Mouse (Mus musculus): ENCODE measurements around the gene Clasp2. TPM values are rescaled to one million over a fixed set of nuclear protein-coding genes. Genes with fewer than 3 reads are reported as not detected.

Gene Clasp2
- polyA plus RNA-seq, 2 experiments = 4.7 to 8.8 TPM

DNA sequence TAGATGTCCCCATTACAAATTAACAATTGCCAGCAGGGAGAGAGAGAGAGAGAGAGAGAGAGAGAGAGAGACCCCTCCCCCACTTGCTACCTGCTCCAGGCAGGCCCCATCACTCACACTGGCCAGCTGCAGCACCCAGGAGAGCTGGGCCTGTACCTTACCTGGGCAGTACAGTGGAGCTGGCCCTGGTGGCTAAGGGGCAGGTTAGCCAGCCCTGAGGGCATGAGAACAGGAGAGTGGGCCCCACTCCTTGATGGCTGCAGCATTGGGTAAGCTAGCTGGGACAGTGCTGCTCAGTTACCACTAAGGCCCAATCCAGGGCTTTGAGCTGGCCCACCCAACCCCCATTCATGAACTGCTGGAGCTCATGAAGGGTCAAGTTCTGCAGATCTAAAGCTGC, 5.4 kb upstream of the Clasp2 start:
- TF ChIP-seq CTCF (IDR thresholded peaks at IDR 0.05; ENCODE audit: low read depth) (no peak), EP300 (IDR thresholded peaks at IDR 0.05; ENCODE audit: low read depth) (no peak)
- no peaks in the 10 kb centered on the region for H3K27me3 ChIP-seq (ENCODE audit: control insufficient read depth, insufficient read depth, low read length)
- no peaks in the 10 kb centered on the region for H3K9me3 ChIP-seq (ENCODE audit: control insufficient read depth, low read length)
- no peak for ATAC-seq (ENCODE audit: insufficient read depth)
- DNase-seq (ENCODE audit: low read depth in 3 of 3, low spot score in 3 of 3) = no peak
- H3K4me2 ChIP-seq (ENCODE audit: low read depth) = no peak overlapping the region
- H3K36me3 ChIP-seq (replicated peaks; ENCODE audit: control insufficient read depth, insufficient read depth, low read depth) = no peaks in the 10 kb centered on the region
- no peak overlapping the region for H3K9ac ChIP-seq (replicated peaks)
- H3K4me3 ChIP-seq (ENCODE audit: insufficient read depth in 1 of 2, low read depth in 2 of 2, low read length in 2 of 2) = no peak overlapping the region
- peaks cover 0 to 3% of the 10 kb centered on the region in 2 experiments; a peak in 1 of 4 replicates for H3K4me1 ChIP-seq (replicated peaks; ENCODE audit: control insufficient read depth in 2 of 2, insufficient read depth in 2 of 2, low read length in 1 of 2)
- H3K27ac ChIP-seq = no peak overlapping the region

DNA sequence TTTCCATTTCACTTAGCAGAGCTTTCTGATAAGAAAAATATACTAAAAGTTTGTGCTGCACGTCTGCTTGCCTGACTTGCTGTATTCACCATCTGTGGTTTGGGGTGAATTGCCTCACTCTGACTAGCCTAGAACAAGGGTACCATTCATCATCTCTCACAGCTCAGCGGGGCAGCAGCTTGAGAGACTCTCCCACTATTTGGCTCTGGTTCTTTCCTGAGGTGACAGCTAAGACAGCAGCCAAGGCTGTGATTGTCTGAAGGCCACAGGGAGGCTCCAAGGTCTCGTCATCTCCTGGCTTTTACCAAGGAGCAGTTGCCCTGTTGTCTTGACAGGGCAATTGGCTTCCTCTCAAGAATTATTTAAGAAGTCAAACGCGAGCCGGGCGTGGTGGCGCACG, 3.3 kb upstream of the Clasp2 start:
- WGBS (ENCODE audit: insufficient replicate concordance) = 61% methylated on average over 9 of the region's 9 CpGs
- ATAC-seq (ENCODE audit: insufficient read depth) (no peak), DNase-seq (ENCODE audit: low read depth in 3 of 3, low spot score in 3 of 3) (no peak)
- Histone ChIP-seq H3K4me1 (replicated peaks; ENCODE audit: control insufficient read depth in 2 of 2, insufficient read depth in 2 of 2, low read length in 1 of 2) (peaks cover 0 to 3% of the 10 kb centered on the region in 2 experiments; a peak in 1 of 4 replicates), H3K9me3 (ENCODE audit: control insufficient read depth, low read length) (no peaks in the 10 kb centered on the region), H3K36me3 (replicated peaks; ENCODE audit: control insufficient read depth, insufficient read depth, low read depth) (no peaks in the 10 kb centered on the region), H3K27me3 (ENCODE audit: control insufficient read depth, insufficient read depth, low read length) (no peaks in the 10 kb centered on the region), H3K9ac (replicated peaks) (no peak overlapping the region), H3K4me3 (ENCODE audit: insufficient read depth in 1 of 2, low read depth in 2 of 2, low read length in 2 of 2) (no peak overlapping the region), H3K4me2 (ENCODE audit: low read depth) (no peak overlapping the region), H3K27ac (no peak overlapping the region)
- TF ChIP-seq EP300 (IDR thresholded peaks at IDR 0.05; ENCODE audit: low read depth) = no peak
- TF ChIP-seq CTCF (IDR thresholded peaks at IDR 0.05; ENCODE audit: low read depth) = no peak

DNA sequence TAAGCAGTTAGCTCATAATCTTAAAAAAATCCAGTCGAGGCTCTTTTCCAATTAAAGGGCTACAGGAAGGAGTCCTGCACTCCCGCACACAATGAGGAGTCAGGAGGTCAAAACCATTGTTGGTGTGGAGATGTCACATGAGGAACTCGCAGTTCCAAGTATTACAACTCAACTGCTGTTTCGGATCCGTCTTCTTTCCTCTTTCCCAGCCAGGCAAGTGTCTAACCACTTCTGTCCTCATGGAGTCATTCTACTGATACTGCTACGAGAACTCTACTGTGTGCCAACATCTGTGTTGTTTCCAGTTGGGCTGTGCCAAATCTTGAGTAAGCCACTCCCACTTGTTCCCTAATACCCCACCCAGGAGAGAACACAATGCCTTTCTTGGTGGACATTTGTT, 2.3 kb upstream of the Clasp2 start:
- TF ChIP-seq CTCF (IDR thresholded peaks at IDR 0.05; ENCODE audit: low read depth) (no peak), EP300 (IDR thresholded peaks at IDR 0.05; ENCODE audit: low read depth) (no peak)
- 63% methylated on average over 6 of the region's 6 CpGs for WGBS (ENCODE audit: insufficient replicate concordance)
- Histone ChIP-seq H3K4me2 (ENCODE audit: low read depth) (no peak overlapping the region), H3K4me3 (ENCODE audit: insufficient read depth in 1 of 2, low read depth in 2 of 2, low read length in 2 of 2) (no peak overlapping the region), H3K9ac (replicated peaks) (no peak overlapping the region), H3K27me3 (ENCODE audit: control insufficient read depth, insufficient read depth, low read length) (no peaks in the 10 kb centered on the region), H3K4me1 (replicated peaks; ENCODE audit: control insufficient read depth in 2 of 2, insufficient read depth in 2 of 2, low read length in 1 of 2) (peaks cover 5 to 8% of the 10 kb centered on the region in 2 experiments), H3K27ac (no peak overlapping the region), H3K9me3 (ENCODE audit: control insufficient read depth, low read length) (no peaks in the 10 kb centered on the region), H3K36me3 (replicated peaks; ENCODE audit: control insufficient read depth, insufficient read depth, low read depth) (no peaks in the 10 kb centered on the region)
- no peak for DNase-seq (ENCODE audit: low read depth in 3 of 3, low spot score in 3 of 3)
- no peak for ATAC-seq (ENCODE audit: insufficient read depth)

DNA sequence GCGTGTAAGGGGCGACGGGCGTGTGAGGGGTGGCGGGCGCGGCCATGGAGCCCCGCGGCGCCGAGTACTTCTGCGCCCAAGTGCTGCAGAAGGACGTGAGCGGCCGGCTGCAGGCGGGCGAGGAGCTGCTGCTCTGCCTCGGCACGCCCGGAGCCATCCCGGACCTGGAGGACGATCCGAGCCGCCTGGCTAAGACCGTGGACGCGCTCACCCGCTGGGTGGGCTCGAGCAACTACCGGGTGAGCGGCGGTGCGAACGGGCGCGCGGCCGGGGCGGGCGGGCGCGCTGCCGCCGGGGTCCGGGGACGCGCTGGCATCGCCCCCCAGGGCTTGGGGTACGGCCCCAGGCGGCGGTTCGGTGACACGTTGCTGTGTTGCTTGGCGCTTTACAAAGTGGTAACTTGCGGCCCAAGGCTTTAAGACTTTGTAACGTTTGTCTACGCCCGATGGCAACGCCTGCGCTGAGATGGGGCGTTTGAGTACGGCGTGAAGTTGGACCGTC, 414 bp downstream of the Clasp2 start:
- H3K4me1 ChIP-seq (replicated peaks; ENCODE audit: control insufficient read depth in 2 of 2, insufficient read depth in 2 of 2, low read length in 1 of 2) = peaks cover 5 to 9% of the 10 kb centered on the region in 2 experiments
- TF ChIP-seq EP300 (IDR thresholded peaks at IDR 0.05; ENCODE audit: low read depth) = no peak
- TF ChIP-seq CTCF (IDR thresholded peaks at IDR 0.05; ENCODE audit: low read depth) = no peak
- peak; percentile 37 to 47 (median 43) for DNase-seq (ENCODE audit: low read depth in 3 of 3, low spot score in 3 of 3)
- no peaks in the 10 kb centered on the region for H3K36me3 ChIP-seq (replicated peaks; ENCODE audit: control insufficient read depth, insufficient read depth, low read depth)
- peak; percentile 72 for ATAC-seq (ENCODE audit: insufficient read depth)
- peak overlapping the region; percentile 99 for H3K4me2 ChIP-seq (ENCODE audit: low read depth)
- peak overlapping the region; percentile 79 for H3K9ac ChIP-seq (replicated peaks)
- peak overlapping the region; percentile 56 for H3K27ac ChIP-seq
- H3K9me3 ChIP-seq (ENCODE audit: control insufficient read depth, low read length) = no peaks in the 10 kb centered on the region
- WGBS (ENCODE audit: insufficient replicate concordance) = under 1% methylated on average over 62 of the region's 64 CpGs
- peak overlapping the region; percentile 86 to 90 for H3K4me3 ChIP-seq (ENCODE audit: insufficient read depth in 1 of 2, low read depth in 2 of 2, low read length in 2 of 2)
- H3K27me3 ChIP-seq (ENCODE audit: control insufficient read depth, insufficient read depth, low read length) = no peaks in the 10 kb centered on the region

DNA sequence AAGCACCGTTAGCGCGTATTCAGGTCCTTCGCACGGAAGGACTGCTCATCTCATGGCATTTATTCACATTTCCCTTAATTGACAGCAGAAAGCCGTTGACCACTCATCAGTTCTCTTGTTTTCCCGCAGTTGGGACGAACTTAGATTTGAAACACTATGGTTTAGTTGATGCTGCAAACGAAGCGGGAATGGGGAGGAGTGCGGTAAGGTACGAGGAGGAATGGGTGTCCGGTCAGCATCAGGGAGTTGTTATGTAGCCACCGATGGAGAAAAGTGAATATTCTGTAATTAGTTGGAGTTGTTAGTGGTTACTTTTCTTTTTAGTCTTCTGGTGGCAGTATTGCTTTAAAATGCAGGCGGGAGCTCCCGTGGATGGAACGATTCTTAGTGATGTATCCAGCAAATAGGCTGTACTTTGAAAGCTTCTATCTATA, 1.1 kb downstream of the Clasp2 start:
- Histone ChIP-seq H3K27me3 (ENCODE audit: control insufficient read depth, insufficient read depth, low read length) (no peaks in the 10 kb centered on the region), H3K9ac (replicated peaks) (peak overlapping the region; percentile 79), H3K4me3 (ENCODE audit: insufficient read depth in 1 of 2, low read depth in 2 of 2, low read length in 2 of 2) (peak overlapping the region; percentile 86 to 90), H3K4me2 (ENCODE audit: low read depth) (peak overlapping the region; percentile 99), H3K4me1 (replicated peaks; ENCODE audit: control insufficient read depth in 2 of 2, insufficient read depth in 2 of 2, low read length in 1 of 2) (peaks cover 5 to 9% of the 10 kb centered on the region in 2 experiments), H3K9me3 (ENCODE audit: control insufficient read depth, low read length) (no peaks in the 10 kb centered on the region), H3K36me3 (replicated peaks; ENCODE audit: control insufficient read depth, insufficient read depth, low read depth) (no peaks in the 10 kb centered on the region), H3K27ac (peak overlapping the region; percentile 56)
- TF ChIP-seq CTCF (IDR thresholded peaks at IDR 0.05; ENCODE audit: low read depth) (peak; percentile 32; the same call in 1 of the 2 replicates), EP300 (IDR thresholded peaks at IDR 0.05; ENCODE audit: low read depth) (no peak)
- no peak for ATAC-seq (ENCODE audit: insufficient read depth)
- DNase-seq (ENCODE audit: low read depth in 3 of 3, low spot score in 3 of 3) = no peak
- WGBS (ENCODE audit: insufficient replicate concordance) = 5% methylated on average over 17 of the region's 17 CpGs

Data from liver, embryonic 14.5 days (tissue).